Mouse (Mus musculus): ENCODE results near the gene Cntn5.

- TF ChIP-seq USF1 (IDR thresholded peaks at IDR 0.05; ENCODE audit: low read depth) (no peak), MAX (IDR thresholded peaks at IDR 0.05; ENCODE audit: low read depth) (no peak), POLR2A (IDR thresholded peaks at IDR 0.05; ENCODE audit: insufficient read length, low read depth) (no peak), TCF12 (IDR thresholded peaks at IDR 0.05; ENCODE audit: insufficient read depth, poor library complexity, severe bottlenecking) (no peak), TCF3 (IDR thresholded peaks at IDR 0.05; ENCODE audit: insufficient read length, low read depth) (no peak), POLR2AphosphoS2 (IDR thresholded peaks at IDR 0.05; ENCODE audit: insufficient read length, low read depth) (no peak), MYOD1 (IDR thresholded peaks at IDR 0.05; ENCODE audit: control insufficient read depth in 1 of 3, insufficient read length in 2 of 3, low read depth in 2 of 3) (no peak), CEBPB (IDR thresholded peaks at IDR 0.05; ENCODE audit: insufficient read depth, poor library complexity, severe bottlenecking) (no peak)
These were observed 235.9 kb downstream of the Cntn5 start for GRCm38 (mm10) chr9:10668676-10669075.

Measured in myocyte (in vitro differentiated cells).